Mouse (Mus musculus): Measurements from ENCODE around the gene Lrrc4c.

The Lrrc4c gene

DNA sequence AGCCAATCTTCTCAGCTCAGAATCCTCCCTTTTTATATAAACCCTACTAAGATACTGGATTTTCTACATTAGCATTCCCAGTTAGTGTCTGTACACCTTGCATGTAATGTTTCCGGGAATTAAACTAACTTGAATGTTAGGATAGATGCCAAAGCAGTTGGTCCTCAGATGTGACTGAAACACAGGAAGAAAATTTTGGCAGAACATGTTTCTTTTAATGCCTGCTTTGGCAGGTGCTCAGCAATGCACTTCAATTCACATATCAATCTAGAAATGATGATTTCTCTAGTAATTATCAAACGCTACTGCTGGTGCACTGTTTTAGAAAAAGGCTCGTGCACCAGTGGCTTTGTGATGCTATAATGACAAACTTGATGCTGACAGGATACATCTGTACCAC, 806.3 kb downstream of the Lrrc4c start:
- DNase-seq (ENCODE audit: low read depth, low spot score), result no peak
- Histone ChIP-seq H3K36me3 (ENCODE audit: control insufficient read depth, insufficient read depth, low read length, poor library complexity, severe bottlenecking) (no peaks in the 10 kb centered on the region), H3K27me3 (ENCODE audit: control insufficient read depth, insufficient read depth, low read length, poor library complexity, severe bottlenecking) (no peaks in the 10 kb centered on the region)

- DNase-seq (ENCODE audit: low read depth, low spot score), result no peak
- H3K36me3 ChIP-seq (ENCODE audit: control insufficient read depth, insufficient read depth, low read length, poor library complexity, severe bottlenecking), result no peaks in the 10 kb centered on the region
These were observed 820.5 kb downstream of the Lrrc4c start for GRCm38 (mm10) chr2:97138454-97138853.

GRCm38 (mm10) chr2:97151626-97152194, 833.7 kb downstream of the Lrrc4c start:
- DNase-seq (ENCODE audit: low read depth, low spot score), result no peak
- H3K36me3 ChIP-seq (ENCODE audit: control insufficient read depth, insufficient read depth, low read length, poor library complexity, severe bottlenecking), result no peaks in the 10 kb centered on the region
- H3K27me3 ChIP-seq (ENCODE audit: control insufficient read depth, insufficient read depth, low read length, poor library complexity, severe bottlenecking), result no peaks in the 10 kb centered on the region

More at GRCm38 (mm10) chr2:97138454-97138853, 820.5 kb downstream of the Lrrc4c start:
- H3K27me3 ChIP-seq (ENCODE audit: control insufficient read depth, insufficient read depth, low read length, poor library complexity, severe bottlenecking), result no peaks in the 10 kb centered on the region

- Histone ChIP-seq H3K36me3 (ENCODE audit: control insufficient read depth, insufficient read depth, low read length, poor library complexity, severe bottlenecking) (no peaks in the 10 kb centered on the region), H3K27me3 (ENCODE audit: control insufficient read depth, insufficient read depth, low read length, poor library complexity, severe bottlenecking) (no peaks in the 10 kb centered on the region)
- no peak for DNase-seq (ENCODE audit: low read depth, low spot score)
These were observed 847.8 kb downstream of the Lrrc4c start for GRCm38 (mm10) chr2:97165745-97166144.

DNA sequence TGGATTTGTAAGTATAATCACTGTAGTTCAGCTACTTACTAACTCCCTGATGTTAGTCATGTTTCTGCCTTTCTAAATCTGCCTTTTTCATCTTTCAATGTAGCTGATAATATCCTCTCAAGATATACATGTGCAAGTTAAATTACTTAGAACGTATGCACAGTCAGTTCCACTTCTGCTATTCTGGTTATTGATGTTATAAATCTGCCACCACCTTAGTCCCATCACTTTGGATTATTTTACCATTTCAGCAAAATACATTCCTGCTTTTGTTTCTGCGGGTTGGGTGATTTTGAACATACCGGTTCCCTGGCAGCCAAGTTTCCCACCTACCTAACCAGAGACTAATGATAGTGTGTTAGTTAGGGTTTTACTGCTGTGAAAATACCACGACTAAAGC, 860.4 kb downstream of the Lrrc4c start:
- H3K27me3 ChIP-seq (ENCODE audit: control insufficient read depth, insufficient read depth, low read length, poor library complexity, severe bottlenecking), result no peaks in the 10 kb centered on the region; the same call in 1 of the 2 replicates
- H3K36me3 ChIP-seq (ENCODE audit: control insufficient read depth, insufficient read depth, low read length, poor library complexity, severe bottlenecking), result no peaks in the 10 kb centered on the region
- DNase-seq (ENCODE audit: low read depth, low spot score), result no peak

GRCm38 (mm10) chr2:97196968-97197606, 879.1 kb downstream of the Lrrc4c start:
- DNase-seq (ENCODE audit: low read depth, low spot score), result no peak
- Histone ChIP-seq H3K36me3 (ENCODE audit: control insufficient read depth, insufficient read depth, low read length, poor library complexity, severe bottlenecking) (no peaks in the 10 kb centered on the region), H3K27me3 (ENCODE audit: control insufficient read depth, insufficient read depth, low read length, poor library complexity, severe bottlenecking) (no peaks in the 10 kb centered on the region)

DNA sequence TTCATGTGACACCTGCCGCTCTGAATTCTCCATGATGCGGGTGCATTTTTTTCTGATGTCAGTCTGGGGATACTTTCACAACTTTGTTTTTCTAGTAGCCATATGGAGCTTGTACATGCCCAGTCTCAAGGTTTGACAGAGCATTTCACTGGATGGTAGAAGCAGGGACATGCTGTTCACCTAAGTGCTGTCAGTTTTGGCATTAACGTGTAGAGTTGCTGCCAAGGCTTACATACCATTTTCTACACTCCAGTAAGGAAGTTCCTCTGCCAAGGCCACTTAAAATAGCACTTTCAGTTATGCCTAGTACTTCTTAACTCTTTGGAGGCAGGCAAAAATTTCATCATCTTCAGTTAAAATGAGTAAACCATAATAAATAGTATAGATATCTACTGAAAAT, 915.0 kb downstream of the Lrrc4c start:
- Histone ChIP-seq H3K36me3 (ENCODE audit: control insufficient read depth, insufficient read depth, low read length, poor library complexity, severe bottlenecking) (no peaks in the 10 kb centered on the region), H3K27me3 (ENCODE audit: control insufficient read depth, insufficient read depth, low read length, poor library complexity, severe bottlenecking) (no peaks in the 10 kb centered on the region)
- no peak for DNase-seq (ENCODE audit: low read depth, low spot score)

DNA sequence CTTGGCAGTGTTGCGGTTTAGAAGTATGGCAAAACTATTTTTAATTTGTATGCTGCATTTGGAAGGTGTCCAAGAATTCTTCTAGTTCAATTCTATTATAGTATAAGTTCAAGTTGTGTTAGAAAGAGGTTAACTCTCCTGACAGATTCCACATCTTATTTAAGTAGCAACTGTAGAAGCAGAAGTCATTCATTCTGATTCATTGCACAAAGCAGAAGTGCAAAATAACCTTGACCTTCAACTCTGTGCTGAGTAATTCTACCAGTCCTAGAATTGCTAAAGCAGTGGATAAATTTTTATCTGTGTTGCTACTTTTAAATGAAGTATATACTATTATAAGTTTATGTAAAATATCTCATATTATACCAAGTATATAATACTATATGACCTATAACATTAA, 916.1 kb downstream of the Lrrc4c start:
- no peaks in the 10 kb centered on the region for H3K27me3 ChIP-seq (ENCODE audit: control insufficient read depth, insufficient read depth, low read length, poor library complexity, severe bottlenecking)
- no peak for DNase-seq (ENCODE audit: low read depth, low spot score)

GRCm38 (mm10) chr2:97274651-97275050, 956.7 kb downstream of the Lrrc4c start:
- no peak for DNase-seq (ENCODE audit: low read depth, low spot score)
- Histone ChIP-seq H3K36me3 (ENCODE audit: control insufficient read depth, insufficient read depth, low read length, poor library complexity, severe bottlenecking) (no peaks in the 10 kb centered on the region), H3K27me3 (ENCODE audit: control insufficient read depth, insufficient read depth, low read length, poor library complexity, severe bottlenecking) (no peaks in the 10 kb centered on the region)

More for the DNA sequence above, 916.1 kb downstream of the Lrrc4c start:
- no peaks in the 10 kb centered on the region for H3K36me3 ChIP-seq (ENCODE audit: control insufficient read depth, insufficient read depth, low read length, poor library complexity, severe bottlenecking)

DNA sequence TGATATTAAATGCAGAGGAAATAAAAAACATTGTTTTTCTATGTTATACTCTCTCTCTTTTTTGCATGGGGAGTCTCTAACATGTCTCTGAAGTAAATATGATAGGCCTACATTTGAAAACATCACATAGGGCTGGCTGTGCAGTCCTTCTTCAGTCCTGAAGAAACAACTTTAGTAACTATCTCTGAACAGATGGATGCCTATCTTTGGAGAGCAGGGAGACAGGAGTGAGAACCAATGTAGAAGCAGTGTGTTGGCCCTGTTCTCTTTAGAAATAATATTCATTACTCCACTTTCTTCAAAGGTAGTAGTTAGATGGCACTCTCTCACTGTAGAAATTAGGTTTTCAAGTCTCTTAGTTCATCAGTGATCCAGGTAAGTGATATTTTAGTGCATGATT, 967.0 kb downstream of the Lrrc4c start:
- no peaks in the 10 kb centered on the region for H3K36me3 ChIP-seq (ENCODE audit: control insufficient read depth, insufficient read depth, low read length, poor library complexity, severe bottlenecking)
- no peak for DNase-seq (ENCODE audit: low read depth, low spot score)
- no peaks in the 10 kb centered on the region for H3K27me3 ChIP-seq (ENCODE audit: control insufficient read depth, insufficient read depth, low read length, poor library complexity, severe bottlenecking)

- DNase-seq (ENCODE audit: low read depth, low spot score), result no peak
- Histone ChIP-seq H3K36me3 (ENCODE audit: control insufficient read depth, insufficient read depth, low read length, poor library complexity, severe bottlenecking) (no peaks in the 10 kb centered on the region), H3K27me3 (ENCODE audit: control insufficient read depth, insufficient read depth, low read length, poor library complexity, severe bottlenecking) (no peaks in the 10 kb centered on the region)
These were observed 976.2 kb downstream of the Lrrc4c start for GRCm38 (mm10) chr2:97294216-97294615.

DNA sequence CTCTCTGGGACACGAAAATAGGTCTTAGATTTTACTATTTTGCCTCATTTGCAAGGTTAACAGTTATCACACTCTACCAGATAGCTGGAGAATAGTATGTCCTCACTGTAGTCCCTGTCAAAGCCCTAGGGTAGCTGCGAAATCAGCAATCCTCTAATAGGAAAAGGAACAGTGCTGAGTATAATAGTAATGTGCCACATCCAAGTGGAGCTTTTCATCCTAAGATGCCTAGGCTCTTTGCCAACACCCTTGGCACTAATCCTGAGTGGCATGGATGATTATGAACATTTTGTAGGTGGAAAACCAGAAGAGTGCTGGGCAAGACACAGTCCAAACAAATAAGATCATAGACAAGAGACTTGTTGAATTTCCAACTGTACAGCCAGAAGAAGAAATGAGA, 981.7 kb downstream of the Lrrc4c start:
- H3K36me3 ChIP-seq (ENCODE audit: control insufficient read depth, insufficient read depth, low read length, poor library complexity, severe bottlenecking), result no peaks in the 10 kb centered on the region
- no peaks in the 10 kb centered on the region for H3K27me3 ChIP-seq (ENCODE audit: control insufficient read depth, insufficient read depth, low read length, poor library complexity, severe bottlenecking)
- no peak for DNase-seq (ENCODE audit: low read depth, low spot score)

DNA sequence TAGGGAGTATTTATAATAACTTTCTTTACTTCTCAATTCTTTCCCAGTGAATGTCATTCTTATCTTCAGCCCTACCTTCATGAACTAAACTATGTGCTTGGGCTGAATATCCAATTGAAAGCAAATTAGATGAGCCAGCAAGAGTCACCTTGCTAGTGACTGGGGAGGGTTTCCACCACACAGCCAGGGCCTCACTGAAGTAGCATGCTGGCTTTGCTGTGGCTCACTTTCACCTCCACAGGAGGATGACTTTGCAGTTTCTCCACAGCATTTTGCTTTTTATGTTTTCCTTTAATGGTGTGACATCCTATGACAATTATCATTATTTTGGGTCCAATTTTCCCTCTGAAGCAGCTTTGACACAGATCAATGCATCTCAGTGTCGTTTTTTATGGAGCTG, 1000.0 kb downstream of the Lrrc4c start:
- no peak for DNase-seq (ENCODE audit: low read depth, low spot score)
- Histone ChIP-seq H3K36me3 (ENCODE audit: control insufficient read depth, insufficient read depth, low read length, poor library complexity, severe bottlenecking) (no peaks in the 10 kb centered on the region), H3K27me3 (ENCODE audit: control insufficient read depth, insufficient read depth, low read length, poor library complexity, severe bottlenecking) (no peaks in the 10 kb centered on the region)

- H3K27me3 ChIP-seq (ENCODE audit: control insufficient read depth, insufficient read depth, low read length, poor library complexity, severe bottlenecking), result no peaks in the 10 kb centered on the region
- DNase-seq (ENCODE audit: low read depth, low spot score), result no peak
- no peaks in the 10 kb centered on the region for H3K36me3 ChIP-seq (ENCODE audit: control insufficient read depth, insufficient read depth, low read length, poor library complexity, severe bottlenecking)
These were observed 1000.6 kb downstream of the Lrrc4c start for GRCm38 (mm10) chr2:97318536-97318935.

DNA sequence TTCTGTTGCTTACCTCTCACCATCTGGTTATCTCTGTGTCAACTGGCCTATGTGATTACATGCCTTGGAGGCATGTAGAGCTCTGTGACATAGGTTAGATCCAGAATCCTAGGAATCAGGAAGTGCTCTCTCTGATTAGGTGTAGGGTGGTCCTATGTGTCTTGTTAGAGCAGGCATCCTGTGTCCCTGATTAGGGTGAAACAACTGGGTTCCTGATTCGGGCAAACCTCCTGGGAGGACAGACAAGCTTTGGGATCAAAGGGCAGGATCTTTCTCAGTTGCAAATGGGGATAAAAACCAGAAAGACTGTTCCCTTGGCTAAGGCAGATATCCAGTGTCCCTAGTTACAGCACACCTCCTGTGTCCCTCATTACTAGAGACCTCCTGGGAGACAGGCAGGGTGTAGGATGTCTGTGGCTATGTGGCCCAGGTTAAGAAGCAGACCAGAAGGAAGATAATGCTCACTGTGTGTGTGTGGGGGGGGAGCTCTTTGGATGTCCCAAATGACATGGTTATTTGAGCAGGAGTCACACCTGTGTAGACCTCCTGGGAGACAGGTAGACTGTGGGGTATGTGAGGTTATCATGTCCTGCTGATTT, 1014.2 kb downstream of the Lrrc4c start:
- no peaks in the 10 kb centered on the region for H3K27me3 ChIP-seq (ENCODE audit: control insufficient read depth, insufficient read depth, low read length, poor library complexity, severe bottlenecking)
- H3K36me3 ChIP-seq (ENCODE audit: control insufficient read depth, insufficient read depth, low read length, poor library complexity, severe bottlenecking), result no peaks in the 10 kb centered on the region
- DNase-seq (ENCODE audit: low read depth, low spot score), result no peak
